In the genomic region with DNA sequence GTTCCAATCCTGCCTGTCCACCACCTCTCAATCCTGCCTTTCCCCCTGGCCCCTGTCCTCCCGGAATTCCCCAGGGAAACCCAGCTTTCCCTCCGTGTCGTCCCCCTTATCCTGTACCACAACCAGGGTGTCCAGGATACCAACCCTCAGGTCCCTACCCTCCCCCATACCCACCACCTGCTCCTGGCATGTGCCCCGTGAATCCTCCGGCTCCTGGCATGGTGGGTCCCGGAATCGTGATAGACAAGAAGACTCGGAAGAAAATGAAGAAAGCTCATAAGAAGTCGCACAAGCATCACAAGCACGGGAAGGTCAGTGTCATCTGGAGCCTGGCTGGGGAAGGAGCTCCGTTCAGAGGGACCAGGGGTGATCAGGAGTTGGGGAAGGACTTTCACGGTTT, we compare ENCODE assay signal across 10 mouse cellular contexts. TPM values are rescaled to one million over a fixed set of nuclear protein-coding genes. Genes with fewer than 3 reads are reported as not detected.
A peak's percentile ranks its signal among the peaks of the same experiment; 100 is the strongest.
DNase-seq lines count a peak whose midpoint lies in the region; ATAC-seq and TF ChIP-seq lines count a peak whose summit lies in the region.
"Had no signal": no experiment of that assay in that cellular context is flagged by ENCODE, and none has a peak within 500 bp of the region (broad histone marks: within the 10 kb centered on the region; RNA-seq: fewer than 3 reads in every experiment).

No protein-coding gene starts in this region.

- TF ChIP-seq RAD21 in CH12.LX (IDR thresholded peaks at IDR 0.05; ENCODE audit: low read depth, low read length) = no peak

- no peak overlapping the region for H3K4me3 ChIP-seq in hindbrain, embryonic 11.5 days (ENCODE audit: low read depth, low read length)
- H3K4me3 ChIP-seq in hindbrain, embryonic 16.5 days (ENCODE audit: low read length) = no peak overlapping the region
- peak overlapping the region; percentile 64 to 85 (median 83) for H3K4me3 ChIP-seq in CH12.LX (replicated peaks in 1 of 3; ENCODE audit: low read depth in 2 of 3, low read length in 2 of 3, poor library complexity in 1 of 3)
- peak overlapping the region; percentile 73 to 84 for H3K4me3 ChIP-seq in ES-E14 (ENCODE audit: insufficient read depth in 1 of 2, low read depth in 1 of 2, low read length in 2 of 2, poor library complexity in 1 of 2, severe bottlenecking in 1 of 2)
- H3K4me3 ChIP-seq in limb, embryonic 13.5 days = no peak overlapping the region

- no peak overlapping the region for H3K4me2 ChIP-seq in hindbrain, embryonic 11.5 days (replicated peaks; ENCODE audit: low read depth, low read length)
- H3K4me2 ChIP-seq in hindbrain, embryonic 16.5 days (ENCODE audit: low read length) = no peak overlapping the region
- H3K4me2 ChIP-seq in CH12.LX (ENCODE audit: insufficient read depth, low read depth, poor library complexity, severe bottlenecking) = peak overlapping the region; percentile 90
- peak overlapping the region; percentile 64 for H3K4me2 ChIP-seq in limb, embryonic 13.5 days (replicated peaks)

- H3K9ac ChIP-seq in hindbrain, embryonic 11.5 days (ENCODE audit: low read depth, low read length) = no peak overlapping the region
- no peak overlapping the region; the same call in 1 of the 2 replicates for H3K9ac ChIP-seq in hindbrain, embryonic 16.5 days (ENCODE audit: low read depth, low read length)
- H3K9ac ChIP-seq in CH12.LX (ENCODE audit: insufficient read depth, low read depth) (peak overlapping the region; percentile 66), ES-E14 (ENCODE audit: insufficient read depth, low read depth, low read length, poor library complexity, severe bottlenecking) (peak overlapping the region; percentile 62; the same call in 1 of the 2 replicates)
- peak overlapping the region; percentile 13; the same call in 1 of the 2 replicates for H3K9ac ChIP-seq in limb, embryonic 13.5 days

- H3K27me3 ChIP-seq in hindbrain, embryonic 11.5 days (ENCODE audit: control insufficient read depth, insufficient read depth, low read length) = no peaks in the 10 kb centered on the region
- H3K27me3 ChIP-seq in hindbrain, embryonic 16.5 days (replicated peaks; ENCODE audit: control insufficient read depth, insufficient read depth, low read length) = no peaks in the 10 kb centered on the region
- no peaks in the 10 kb centered on the region for H3K27me3 ChIP-seq in CH12.LX (replicated peaks)
- H3K27me3 ChIP-seq in limb, embryonic 13.5 days = no peaks in the 10 kb centered on the region

- H3K27ac ChIP-seq in hindbrain, embryonic 11.5 days (ENCODE audit: low read depth, low read length) = peak overlapping the region; percentile 47; the same call in 1 of the 2 replicates
- H3K27ac ChIP-seq in hindbrain, embryonic 16.5 days (ENCODE audit: low read depth, low read length) = no peak overlapping the region
- H3K27ac ChIP-seq in CH12.LX (ENCODE audit: insufficient read depth, low read depth) (no peak overlapping the region), ES-E14 (ENCODE audit: insufficient read depth, low read depth, low read length, poor library complexity, severe bottlenecking) (peak overlapping the region; percentile 61)
- no peak overlapping the region for H3K27ac ChIP-seq in limb, embryonic 13.5 days

- TF ChIP-seq CTCF in CH12.LX (conservative IDR thresholded peaks at IDR 0.05 in 1 of 2, IDR thresholded peaks at IDR 0.05 in 1 of 2; ENCODE audit: low read depth in 2 of 2, low read length in 2 of 2) = no peak

- no peaks in the 10 kb centered on the region for H3K36me3 ChIP-seq in hindbrain, embryonic 11.5 days (ENCODE audit: control insufficient read depth, insufficient read depth, low read length)
- no peaks in the 10 kb centered on the region for H3K36me3 ChIP-seq in hindbrain, embryonic 16.5 days (ENCODE audit: control insufficient read depth, insufficient read depth, low read length)
- H3K36me3 ChIP-seq in CH12.LX (replicated peaks in 1 of 2; ENCODE audit: control insufficient read depth in 1 of 2, insufficient read depth in 1 of 2, low read length in 1 of 2) (peaks cover 17 to 31% of the 10 kb centered on the region in 2 experiments), ES-E14 (ENCODE audit: control insufficient read depth, insufficient read depth, low read length, poor library complexity, severe bottlenecking) (peaks cover 5% of the 10 kb centered on the region)
- H3K36me3 ChIP-seq in limb, embryonic 13.5 days = peaks cover 12% of the 10 kb centered on the region

- no peak for TF ChIP-seq EP300 in CH12.LX (IDR thresholded peaks at IDR 0.05; ENCODE audit: low read length)

- WGBS in hindbrain, embryonic 11.5 days = 78% methylated on average over 12 of the region's 12 CpGs
- 84% methylated on average over 12 of the region's 12 CpGs for WGBS in hindbrain, embryonic 16.5 days
- WGBS in limb, embryonic 13.5 days = 79% methylated on average over 12 of the region's 12 CpGs

- intact Hi-C loops in gastrocnemius, postnatal 14 days (cut with DNase I; ENCODE audit: low total_unique reads) = no loop called here

- H3K9me3 ChIP-seq in hindbrain, embryonic 11.5 days (ENCODE audit: control insufficient read depth, low read length) = no peaks in the 10 kb centered on the region
- no peaks in the 10 kb centered on the region for H3K9me3 ChIP-seq in hindbrain, embryonic 16.5 days (ENCODE audit: control insufficient read depth, low read length)
- H3K9me3 ChIP-seq in CH12.LX (replicated peaks; ENCODE audit: low read length) (no peaks in the 10 kb centered on the region), ES-E14 (ENCODE audit: control insufficient read depth, insufficient read depth, low read depth, low read length) (no peaks in the 10 kb centered on the region)
- no peaks in the 10 kb centered on the region for H3K9me3 ChIP-seq in limb, embryonic 13.5 days

- H3K4me1 ChIP-seq in hindbrain, embryonic 11.5 days (replicated peaks; ENCODE audit: control insufficient read depth, insufficient read depth, low read length) = no peaks in the 10 kb centered on the region
- H3K4me1 ChIP-seq in hindbrain, embryonic 16.5 days (ENCODE audit: control insufficient read depth, insufficient read depth, low read depth, low read length) = peaks cover 14% of the 10 kb centered on the region
- peaks cover 0 to 30% of the 10 kb centered on the region in 2 experiments; a peak in 3 of 4 replicates for H3K4me1 ChIP-seq in CH12.LX (ENCODE audit: control insufficient read depth in 1 of 2, insufficient read depth in 2 of 2)
- H3K4me1 ChIP-seq in ES-E14 (ENCODE audit: control insufficient read depth in 2 of 2, insufficient read depth in 2 of 2, low read length in 2 of 2, poor library complexity in 1 of 2) = peaks cover 0 to 18% of the 10 kb centered on the region in 2 experiments; a peak in 2 of 4 replicates
- peaks cover 14% of the 10 kb centered on the region for H3K4me1 ChIP-seq in limb, embryonic 13.5 days

- in situ Hi-C loops in CH12.LX (cut with MboI; ENCODE audit: low pct_ligation_motif_present, low pct_unique_long_range_greater_than_20kb, low sequenced_read_pairs) (no loop called here), ES-E14 (cut with MboI; ENCODE audit: low sequenced_read_pairs in 2 of 2, unreplicated experiment in 2 of 2) (no loop called here)

- no peak for DNase-seq in hindbrain, embryonic 11.5 days (ENCODE audit: low spot score)
- DNase-seq in CH12.LX (ENCODE audit: extremely low read depth) (no peak), ES-E14 (ENCODE audit: low read depth, low spot score) (no peak)
- no peak for DNase-seq in right cerebral cortex, postnatal 14 days
- DNase-seq in gastrocnemius, postnatal 14 days = no peak
- DNase-seq: right cerebral cortex, postnatal 25 days had no signal

- TF ChIP-seq POLR2A in CH12.LX (IDR thresholded peaks at IDR 0.05; ENCODE audit: low read depth, low read length) = no peak

- dilution Hi-C loops in CH12.LX (cut with MboI; ENCODE audit: extremely low pct_ligation_motif_present, extremely low pct_unique_long_range_greater_than_20kb, low sequenced_read_pairs) = no loop called here

- ATAC-seq in hindbrain, embryonic 11.5 days (ENCODE audit: low FRiP score) = no peak
- no peak for ATAC-seq in hindbrain, embryonic 16.5 days
- no peak for ATAC-seq in limb, embryonic 13.5 days (ENCODE audit: low FRiP score, low read depth)

- peaks cover 28% of the 10 kb centered on the region for H3K79me2 ChIP-seq in CH12.LX (replicated peaks; ENCODE audit: control insufficient read depth, extremely low read depth, insufficient read depth, poor library complexity, severe bottlenecking)

RNA-seq across cellular contexts. Expression of gene Prr13, which starts 1.6 kb away (rescaled TPM):
- polyA plus RNA-seq in hindbrain, embryonic 11.5 days (2014; fragmentation: Nextera tagmentation; extraction: Ambion mirVana) = 108 and 118 TPM in 2 replicates
- polyA plus RNA-seq in hindbrain, embryonic 16.5 days (2015; fragmentation: Nextera tagmentation; extraction: Ambion mirVana) = 83.3 and 98.7 TPM in 2 replicates
- total RNA-seq in CH12.LX (2012; rRNA removed) = 34.5 and 36.4 TPM in 2 replicates
- total RNA-seq in CH12.LX (2014; rRNA removed) = 26.1 and 32.2 TPM in 2 replicates
- 94.8 and 131 TPM in 2 replicates for polyA plus RNA-seq in CH12.LX (2012; ENCODE audit: insufficient read length, low read depth)
- 13.2 and 26.3 TPM in 2 replicates for total RNA-seq in ES-E14 (2012; rRNA removed)
- polyA plus RNA-seq in limb, embryonic 13.5 days (2015; fragmentation: Nextera tagmentation; extraction: Ambion mirVana) = 59.5 and 62.6 TPM in 2 replicates
- 10 to 100 TPM; 12.1 to 13.6 TPM for total RNA-seq in gastrocnemius, postnatal 14 days (2021)

RNA-seq across cellular contexts. Expression of gene Pcbp2, which starts 9.9 kb away (rescaled TPM):
- polyA plus RNA-seq in hindbrain, embryonic 11.5 days (2014; fragmentation: Nextera tagmentation; extraction: Ambion mirVana) = 238 and 273 TPM in 2 replicates
- polyA plus RNA-seq in hindbrain, embryonic 16.5 days (2015; fragmentation: Nextera tagmentation; extraction: Ambion mirVana) = 120 TPM in 2 replicates
- total RNA-seq in CH12.LX (2012; rRNA removed) = 263 and 281 TPM in 2 replicates
- total RNA-seq in CH12.LX (2014; rRNA removed) = 308 and 379 TPM in 2 replicates
- polyA plus RNA-seq in CH12.LX (2012; ENCODE audit: insufficient read length, low read depth) = 1,350 and 1,545 TPM in 2 replicates
- 206 and 377 TPM in 2 replicates for total RNA-seq in ES-E14 (2012; rRNA removed)
- polyA plus RNA-seq in limb, embryonic 13.5 days (2015; fragmentation: Nextera tagmentation; extraction: Ambion mirVana) = 262 and 273 TPM in 2 replicates
- 100 to 1,000 TPM; 382 to 414 TPM for total RNA-seq in gastrocnemius, postnatal 14 days (2021)

RNA-seq across cellular contexts. Expression of gene Amhr2, which starts 15.2 kb away (rescaled TPM):
- 0.28 and 0.46 TPM in 2 replicates for polyA plus RNA-seq in hindbrain, embryonic 11.5 days (2014; fragmentation: Nextera tagmentation; extraction: Ambion mirVana)
- 0.10 and 0.30 TPM in 2 replicates for polyA plus RNA-seq in hindbrain, embryonic 16.5 days (2015; fragmentation: Nextera tagmentation; extraction: Ambion mirVana)
- total RNA-seq in CH12.LX (2012; rRNA removed) (not detected in 2 replicates), CH12.LX (2014; rRNA removed) (not detected in 2 replicates), ES-E14 (2012; rRNA removed) (5.6 and 16.5 TPM in 2 replicates)
- not detected in 2 replicates for polyA plus RNA-seq in CH12.LX (2012; ENCODE audit: insufficient read length, low read depth)
- 0.23 and 0.36 TPM in 2 replicates for polyA plus RNA-seq in limb, embryonic 13.5 days (2015; fragmentation: Nextera tagmentation; extraction: Ambion mirVana)
- 1 to 10 TPM; 4.5 to 5.0 TPM for total RNA-seq in gastrocnemius, postnatal 14 days (2021)
- total RNA-seq: hematopoietic stem cell, adult 5-6 weeks had no signal

RNA-seq across cellular contexts. Expression of gene Gm10337, which starts 43.1 kb away (rescaled TPM):
- polyA plus RNA-seq in hindbrain, embryonic 11.5 days (2014; fragmentation: Nextera tagmentation; extraction: Ambion mirVana) = 5.1 and 8.8 TPM in 2 replicates
- polyA plus RNA-seq in hindbrain, embryonic 16.5 days (2015; fragmentation: Nextera tagmentation; extraction: Ambion mirVana) = 8.1 and 21.8 TPM in 2 replicates
- total RNA-seq in CH12.LX (2012; rRNA removed) (not detected in 2 replicates), CH12.LX (2014; rRNA removed) (not detected in 2 replicates), ES-E14 (2012; rRNA removed) (not detected in 2 replicates)
- polyA plus RNA-seq in CH12.LX (2012; ENCODE audit: insufficient read length, low read depth) = not detected in 2 replicates
- 2.5 and 7.5 TPM in 2 replicates for polyA plus RNA-seq in limb, embryonic 13.5 days (2015; fragmentation: Nextera tagmentation; extraction: Ambion mirVana)
- total RNA-seq in gastrocnemius, postnatal 14 days (2021) = not detected
- total RNA-seq: hematopoietic stem cell, adult 5-6 weeks had no signal
- polyA plus RNA-seq: lung, embryonic 16.5 days had no signal

RNA-seq across cellular contexts. Expression of gene Sp1, which starts 54.5 kb away (rescaled TPM):
- 10.5 and 11.5 TPM in 2 replicates for polyA plus RNA-seq in hindbrain, embryonic 11.5 days (2014; fragmentation: Nextera tagmentation; extraction: Ambion mirVana)
- polyA plus RNA-seq in hindbrain, embryonic 16.5 days (2015; fragmentation: Nextera tagmentation; extraction: Ambion mirVana) = 3.4 and 3.5 TPM in 2 replicates
- total RNA-seq in CH12.LX (2012; rRNA removed) = 23.3 and 23.5 TPM in 2 replicates
- total RNA-seq in CH12.LX (2014; rRNA removed) = 22.3 and 27.1 TPM in 2 replicates
- polyA plus RNA-seq in CH12.LX (2012; ENCODE audit: insufficient read length, low read depth) = 25.6 and 31.8 TPM in 2 replicates
- 93.4 and 130 TPM in 2 replicates for total RNA-seq in ES-E14 (2012; rRNA removed)
- polyA plus RNA-seq in limb, embryonic 13.5 days (2015; fragmentation: Nextera tagmentation; extraction: Ambion mirVana) = 11.6 and 12.0 TPM in 2 replicates
- total RNA-seq in gastrocnemius, postnatal 14 days (2021) = 10 to 100 TPM; 27.5 to 31.2 TPM

Comparison
In these comparisons a context has a peak if more than half of its experiments do, and no peak if none do; other contexts are left out.
1. H3K27ac ChIP-seq: peak in hindbrain, embryonic 11.5 days (single experiment) and ES-E14 (single experiment); none in hindbrain, embryonic 16.5 days (single experiment), CH12.LX (single experiment) and limb, embryonic 13.5 days (single experiment).
2. H3K4me2 ChIP-seq: peak in CH12.LX (single experiment) and limb, embryonic 13.5 days (single experiment); none in hindbrain, embryonic 11.5 days (single experiment) and hindbrain, embryonic 16.5 days (single experiment).
3. H3K4me3 ChIP-seq: peak in CH12.LX (3 of 3) and ES-E14 (2 of 2); none in hindbrain, embryonic 11.5 days (single experiment), hindbrain, embryonic 16.5 days (single experiment) and limb, embryonic 13.5 days (single experiment).
4. H3K9ac ChIP-seq: peak in CH12.LX (single experiment), ES-E14 (single experiment) and limb, embryonic 13.5 days (single experiment); none in hindbrain, embryonic 11.5 days (single experiment) and hindbrain, embryonic 16.5 days (single experiment).